Mouse (Mus musculus) urinary bladder, adult 2 months (tissue): ENCODE measurements around the gene Abcg5. TPM values are rescaled to one million over a fixed set of nuclear protein-coding genes. Genes with fewer than 3 reads are reported as not detected.

ENCODE experiments used
- DNase-seq: peaks from one replicate; pipeline ENCODE4 v3.0.0; 2022; ENCODE audit warnings: low spot score
- polyA plus RNA-seq: library from polyadenylated mRNA; depleted of rRNA; stranded (reverse); fragments of >200 nt; gene quantifications from 2 replicates; pipeline ENCODE4 v1.2.3, GENCODE M21; 2012

The Abcg5 gene
- polyA plus RNA-seq, 1 experiment: 0.84 TPM

DNA sequence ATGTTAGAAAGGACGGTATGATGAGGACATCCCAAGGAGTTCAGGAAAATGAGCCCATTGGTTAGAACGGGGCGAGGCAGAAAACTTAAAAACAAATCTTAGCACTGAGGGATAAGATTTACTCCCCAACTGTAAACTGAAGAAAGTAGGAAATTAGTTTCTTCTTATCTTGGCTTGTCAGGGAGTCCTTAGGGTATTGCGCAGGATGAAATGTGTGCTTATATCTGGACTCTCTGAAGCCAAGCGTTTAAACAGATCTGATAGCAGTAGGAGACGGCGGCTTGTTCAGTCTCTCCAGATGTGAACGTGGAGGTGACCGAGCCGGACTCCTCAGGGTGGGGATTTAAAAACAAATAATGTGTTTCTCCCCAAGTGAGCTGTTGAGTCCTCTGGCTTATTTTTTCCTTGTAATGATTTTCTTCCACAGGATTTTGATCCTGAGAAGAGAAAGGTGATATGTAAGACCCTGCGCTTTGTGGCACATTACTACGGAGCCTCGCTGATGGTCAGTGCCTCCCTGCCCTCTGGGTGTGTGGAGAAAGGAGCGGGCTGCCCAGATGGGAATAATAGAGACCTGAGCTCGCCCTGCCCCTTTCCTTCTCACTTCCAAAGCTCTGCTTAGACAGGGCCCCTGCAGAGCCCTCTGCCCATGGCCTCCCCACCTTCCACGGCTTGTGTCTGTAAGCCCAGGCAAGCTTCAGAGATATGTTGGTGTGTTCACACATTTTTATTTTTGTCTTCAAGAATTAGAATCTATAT lies 38.3 kb downstream of the Abcg5 start:
- no peak for DNase-seq

DNA sequence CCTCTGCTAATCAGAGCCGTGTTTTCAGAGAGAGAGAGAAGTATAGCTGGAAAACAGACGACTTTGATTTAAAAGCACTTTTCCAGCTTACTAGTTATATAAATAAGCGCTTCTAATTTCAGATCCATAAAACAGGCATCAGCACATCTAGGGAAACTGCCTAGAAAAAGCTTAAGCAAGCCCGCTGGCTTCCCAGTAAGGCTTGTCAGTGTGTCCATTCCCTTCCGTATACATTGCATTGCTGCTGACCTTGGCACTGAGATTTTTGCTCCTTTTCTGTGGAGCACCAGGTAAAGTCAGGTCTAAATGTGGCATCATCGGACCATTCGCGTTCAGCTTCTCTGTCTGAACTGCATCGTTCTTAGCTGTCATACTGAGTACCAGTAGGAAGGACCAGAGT lies 40.5 kb downstream of the Abcg5 start:
- no peak for DNase-seq

- no peak for DNase-seq
Measured at GRCm38 (mm10) chr17:84641893-84642292, 40.9 kb downstream of the Abcg5 start.

DNA sequence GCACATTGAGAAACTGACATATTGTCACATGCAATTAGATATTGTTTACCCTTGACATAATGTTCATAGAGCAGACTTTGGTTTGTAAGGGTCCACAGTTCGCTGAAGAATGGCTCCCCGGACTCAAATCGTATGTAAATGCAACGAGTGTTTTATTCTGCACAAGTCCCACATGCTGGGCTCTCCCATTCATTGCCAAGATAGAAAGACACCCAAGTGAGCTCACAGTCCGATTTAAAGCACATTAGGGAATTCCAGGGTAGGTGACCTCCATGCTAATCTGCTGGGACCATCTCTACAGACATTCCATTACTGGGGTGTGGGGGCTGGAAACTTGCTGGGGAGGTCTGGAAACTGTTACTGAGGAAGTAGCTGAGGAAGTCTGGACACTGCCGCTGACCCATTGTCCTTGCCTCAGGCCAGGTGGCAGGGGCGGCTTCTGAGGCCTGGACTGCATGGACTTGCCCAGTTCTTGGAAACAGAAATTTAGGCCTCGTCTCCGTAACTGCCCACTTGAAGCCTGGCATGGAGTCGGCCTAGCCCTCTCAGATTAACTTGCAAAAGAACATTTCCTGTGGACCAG lies 42.9 kb downstream of the Abcg5 start:
- DNase-seq: no peak

DNA sequence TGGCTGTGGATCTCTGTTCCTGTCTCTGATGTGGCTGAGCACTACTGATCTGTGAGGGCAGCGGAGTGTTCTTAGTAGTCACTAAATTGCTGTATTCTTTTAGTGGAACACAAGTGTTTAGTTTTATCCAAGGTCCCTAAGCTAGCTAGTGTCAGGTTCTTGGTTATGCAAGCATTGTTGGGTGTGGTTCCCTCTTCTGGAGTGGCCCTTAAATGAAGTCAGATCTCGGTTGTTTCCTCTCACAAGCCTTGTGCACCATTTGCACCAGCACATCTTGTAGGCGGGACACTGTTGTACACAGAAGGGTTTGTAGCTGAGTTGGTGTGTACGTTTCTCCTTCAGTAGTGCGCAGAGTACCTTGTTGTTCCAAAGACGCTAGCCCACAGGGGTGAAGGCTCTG lies 44.8 kb downstream of the Abcg5 start:
- no peak for DNase-seq

GRCm38 (mm10) chr17:84636328-84636727 lies 46.5 kb downstream of the Abcg5 start:
- DNase-seq: no peak

DNA sequence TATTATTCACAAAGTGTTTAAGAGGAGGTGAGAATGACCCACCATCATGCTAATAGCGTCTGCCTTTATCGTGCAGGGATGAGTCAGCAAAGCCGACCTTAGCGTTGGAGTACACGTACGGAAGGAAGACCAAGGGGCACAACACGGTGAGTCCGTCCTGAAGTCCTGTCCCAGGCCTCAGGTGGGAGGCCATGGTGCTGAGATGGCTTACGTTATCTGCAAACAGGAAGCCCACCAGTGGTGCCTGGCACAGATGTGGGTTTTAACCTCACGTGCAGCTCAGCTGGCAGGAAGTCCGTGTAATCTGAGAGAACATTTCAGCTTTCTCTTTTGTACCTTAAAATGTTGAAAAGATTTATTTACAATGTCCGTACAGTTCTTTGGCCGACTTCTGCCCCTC lies 49.4 kb downstream of the Abcg5 start:
- no peak for DNase-seq

GRCm38 (mm10) chr17:84631836-84632235 lies 51.0 kb downstream of the Abcg5 start:
- DNase-seq: no peak

- no peak for DNase-seq
Measured at GRCm38 (mm10) chr17:84628611-84629010, 54.2 kb downstream of the Abcg5 start.

DNA sequence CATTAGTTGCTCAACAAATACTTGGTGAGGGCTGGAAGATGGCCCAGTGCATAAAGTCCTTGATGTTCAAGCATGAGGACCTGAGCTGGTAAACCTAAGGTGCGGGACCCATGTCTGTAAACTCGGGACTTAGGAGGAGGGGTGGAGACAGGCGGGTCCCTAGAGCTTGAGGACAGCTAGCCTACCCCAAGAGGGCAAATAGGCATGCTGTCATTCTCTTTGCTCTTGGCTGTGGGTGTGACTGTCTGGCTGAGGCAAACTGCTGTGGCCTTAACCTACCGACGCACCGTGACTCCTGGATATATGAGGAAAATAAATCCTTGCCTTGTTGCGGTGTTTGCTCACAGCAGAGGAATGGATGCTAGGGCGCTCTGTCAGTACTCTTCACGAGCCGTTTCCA lies 55.1 kb downstream of the Abcg5 start:
- no peak for DNase-seq

- DNase-seq: no peak
Measured at GRCm38 (mm10) chr17:84626857-84627305, 55.9 kb downstream of the Abcg5 start.

DNA sequence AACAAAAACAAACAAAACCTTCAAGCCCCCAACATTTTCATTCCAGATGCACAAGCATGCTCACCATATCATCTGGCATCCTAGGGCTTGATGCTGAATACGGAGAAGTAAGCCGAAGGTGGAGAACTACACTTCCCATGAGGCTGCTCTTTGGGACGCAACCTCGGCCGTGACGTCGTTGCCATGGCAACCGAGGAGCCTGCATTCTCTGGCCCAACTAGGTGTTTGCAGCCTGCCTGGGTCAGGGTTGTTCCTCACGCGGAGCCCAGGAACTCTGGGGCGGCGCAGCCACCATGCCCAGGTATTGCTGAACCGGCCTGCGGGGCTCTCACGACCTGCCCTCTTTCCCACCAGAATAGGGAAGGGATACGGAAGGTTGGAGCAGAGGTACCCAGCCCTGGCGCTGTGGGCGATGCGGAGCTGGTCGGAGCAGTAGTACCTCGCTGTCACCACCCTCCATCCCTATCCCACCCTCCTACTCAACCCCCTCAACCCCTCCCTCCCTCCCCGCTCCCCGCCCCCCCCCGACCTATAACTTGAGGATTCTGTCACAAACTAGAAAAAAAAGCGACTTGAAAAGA lies 56.4 kb downstream of the Abcg5 start, which contains the start of gene Dync2li1:
Dync2li1 (plus strand) TSS at position 221 of the 581 bp plus-strand sequence.
- DNase-seq: peak; percentile 67

- no peak for DNase-seq
Measured at GRCm38 (mm10) chr17:84622873-84623272, 59.9 kb downstream of the Abcg5 start.

- DNase-seq: no peak
Measured at GRCm38 (mm10) chr17:84622028-84622427, 60.8 kb downstream of the Abcg5 start.

DNA sequence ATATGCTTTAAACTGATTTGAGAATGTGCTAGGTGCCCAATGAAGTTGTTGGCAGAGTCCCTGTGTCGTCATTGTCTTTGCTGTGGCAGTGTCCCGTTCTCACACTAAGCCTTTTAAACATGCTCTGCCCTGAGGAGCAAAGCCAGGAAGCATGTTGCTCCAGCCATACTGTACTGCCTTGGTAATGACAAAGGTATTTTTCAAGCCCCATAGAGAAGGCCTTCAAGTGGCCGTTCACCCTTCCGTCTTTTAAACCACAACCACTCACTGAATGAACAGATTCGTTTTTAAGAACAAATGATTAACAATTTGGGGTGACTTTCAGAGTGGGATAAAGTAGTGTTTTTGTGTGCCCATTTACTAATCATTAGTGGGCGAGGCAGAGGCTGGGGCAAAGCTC lies 61.6 kb downstream of the Abcg5 start:
- no peak for DNase-seq

GRCm38 (mm10) chr17:84620610-84621009 lies 62.2 kb downstream of the Abcg5 start:
- no peak for DNase-seq

- no peak for DNase-seq
Measured at GRCm38 (mm10) chr17:84620076-84620475, 62.7 kb downstream of the Abcg5 start.

- DNase-seq: no peak
Measured at GRCm38 (mm10) chr17:84619112-84619511, 63.7 kb downstream of the Abcg5 start.

GRCm38 (mm10) chr17:84617953-84618352 lies 64.9 kb downstream of the Abcg5 start:
- DNase-seq: no peak

- no peak for DNase-seq
Measured at GRCm38 (mm10) chr17:84616526-84617074, 66.2 kb downstream of the Abcg5 start.

- no peak for DNase-seq
Measured at GRCm38 (mm10) chr17:84615811-84616210, 67.0 kb downstream of the Abcg5 start.

DNA sequence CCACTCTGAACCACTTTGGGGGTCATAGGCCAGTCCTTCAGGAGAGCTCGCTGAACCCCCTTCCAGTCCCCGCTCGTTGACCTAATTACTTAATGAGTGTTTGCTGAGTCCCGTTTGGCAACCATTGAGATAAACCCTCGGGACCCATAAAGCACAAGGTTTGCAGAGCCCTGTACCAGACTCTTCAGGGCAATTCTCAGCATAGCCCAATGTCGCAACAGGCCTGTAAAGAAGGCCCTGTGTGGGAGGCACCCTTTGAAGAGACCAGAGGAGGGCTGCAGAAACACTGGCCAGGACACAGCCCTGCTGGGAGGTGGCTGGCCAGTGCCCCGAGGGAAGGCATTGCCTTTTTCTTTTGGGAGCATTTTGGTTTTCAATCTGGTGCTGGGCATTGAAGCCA lies 70.8 kb downstream of the Abcg5 start:
- no peak for DNase-seq

GRCm38 (mm10) chr17:84611500-84611899 lies 71.3 kb downstream of the Abcg5 start:
- DNase-seq: no peak
